Mouse (Mus musculus): ENCODE data around the gene Pdzd2.

The Pdzd2 gene

GRCm38 (mm10) chr15:12311465-12311864, 428.3 kb downstream of the Pdzd2 start:
- TF ChIP-seq GATA4 (IDR thresholded peaks at IDR 0.05; ENCODE audit: insufficient replicate concordance, low read length): no peak

- no peak for TF ChIP-seq GATA4 (IDR thresholded peaks at IDR 0.05; ENCODE audit: insufficient replicate concordance, low read length)
Observed at GRCm38 (mm10) chr15:12310676-12311075, 429.0 kb downstream of the Pdzd2 start.
